Mouse (Mus musculus): ENCODE measurements around the gene Kcna6.

GRCm38 (mm10) chr6:126770146-126770731 lies 29.8 kb upstream of the Kcna6 start:
- TF ChIP-seq POLR2A (IDR thresholded peaks at IDR 0.05; ENCODE audit: low read depth, low read length) (no peak), CTCF (IDR thresholded peaks at IDR 0.05; ENCODE audit: extremely low read depth, insufficient read depth, insufficient read length, insufficient replicate concordance) (no peak)
